Mouse (Mus musculus) CH12.LX (cell line): ENCODE data around the gene Ndufa12. TPM values are rescaled to one million over a fixed set of nuclear protein-coding genes. Genes with fewer than 3 reads are reported as not detected.

Experiments
- polyA plus RNA-seq: library from polyadenylated mRNA; unstranded; fragments of >175 nt; gene quantifications from 2 replicates; pipeline ENCODE4 v1.2.1, GENCODE M21; 2012; ENCODE audit warnings: low read depth; ENCODE audit not compliant: insufficient read length
- total RNA-seq, 2 experiments: library from RNA; depleted of rRNA; stranded (reverse); fragments of 300-350 nt in 1 of 2; fragments of >200 nt in 1 of 2; gene quantifications; 2 replicates each; pipeline ENCODE4 v1.2.3; 2012 to 2014

Ndufa12 gene
- total and polyA plus RNA-seq, 3 experiments: 215 to 367 (median 340) TPM

Other genes with a start within 250 kb of the Ndufa12 start
- 18.0 and 18.8 TPM in 2 replicates for gene Vezt, start 162.9 kb upstream of the Ndufa12 start, total RNA-seq (2012; rRNA removed)
- 17.2 and 18.4 TPM in 2 replicates for gene Vezt, start 162.9 kb upstream of the Ndufa12 start, total RNA-seq (2014; rRNA removed)
- 21.2 and 26.5 TPM in 2 replicates for gene Vezt, start 162.9 kb upstream of the Ndufa12 start, polyA plus RNA-seq
- gene Fgd6, start 162.7 kb upstream of the Ndufa12 start, total RNA-seq (2012; rRNA removed): 5.0 and 7.2 TPM in 2 replicates
- 3.0 and 3.3 TPM in 2 replicates for gene Fgd6, start 162.7 kb upstream of the Ndufa12 start, total RNA-seq (2014; rRNA removed)
- 4.7 and 5.0 TPM in 2 replicates for gene Fgd6, start 162.7 kb upstream of the Ndufa12 start, polyA plus RNA-seq
- gene Nr2c1, start 50.7 kb upstream of the Ndufa12 start, total RNA-seq (2012; rRNA removed): 3.6 and 3.9 TPM in 2 replicates
- 5.4 and 5.7 TPM in 2 replicates for gene Nr2c1, start 50.7 kb upstream of the Ndufa12 start, total RNA-seq (2014; rRNA removed)
- gene Nr2c1, start 50.7 kb upstream of the Ndufa12 start, polyA plus RNA-seq: 6.5 TPM in 2 replicates
- not detected in 2 replicates for gene Gm4792, start 100.0 kb downstream of the Ndufa12 start, total RNA-seq (2012; rRNA removed)
- gene Gm4792, start 100.0 kb downstream of the Ndufa12 start, total RNA-seq (2014; rRNA removed): not detected in 2 replicates
- not detected in 2 replicates for gene Gm4792, start 100.0 kb downstream of the Ndufa12 start, polyA plus RNA-seq
- 23.3 and 30.1 TPM in 2 replicates for gene Tmcc3, start 113.2 kb downstream of the Ndufa12 start, total RNA-seq (2012; rRNA removed)
- 11.3 and 11.4 TPM in 2 replicates for gene Tmcc3, start 113.2 kb downstream of the Ndufa12 start, total RNA-seq (2014; rRNA removed)
- gene Tmcc3, start 113.2 kb downstream of the Ndufa12 start, polyA plus RNA-seq: 21.3 and 23.1 TPM in 2 replicates